Mouse (Mus musculus): ENCODE results near the gene Ifi35.
"Not testable (repeated sequence)": the region's sequence is repeated elsewhere in the genome, so short reads cannot be mapped to it uniquely, and the experiment has no call there.

The Ifi35 gene

DNA sequence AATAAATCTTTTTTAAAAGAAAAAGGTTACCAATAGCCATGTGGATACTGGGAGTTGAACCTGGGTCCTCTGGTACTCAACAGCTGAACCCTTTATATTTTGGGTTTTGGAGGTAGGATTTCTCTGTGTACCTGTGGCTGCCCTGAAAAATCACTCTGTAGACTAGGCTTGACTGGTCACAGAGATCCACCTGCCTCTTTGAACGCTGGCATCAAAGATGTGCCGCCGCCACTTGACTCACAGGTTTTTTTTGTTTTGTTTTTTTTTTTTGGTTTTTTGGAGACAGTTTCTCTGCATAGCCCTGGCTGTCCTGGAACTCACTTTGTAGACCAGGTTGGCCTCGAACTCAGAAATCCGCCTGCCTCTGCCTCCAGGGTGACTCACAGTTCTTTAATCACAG, 421 bp upstream of the Ifi35 start:
- no peak for DNase-seq (ENCODE audit: low spot score in 2 of 2)

DNA sequence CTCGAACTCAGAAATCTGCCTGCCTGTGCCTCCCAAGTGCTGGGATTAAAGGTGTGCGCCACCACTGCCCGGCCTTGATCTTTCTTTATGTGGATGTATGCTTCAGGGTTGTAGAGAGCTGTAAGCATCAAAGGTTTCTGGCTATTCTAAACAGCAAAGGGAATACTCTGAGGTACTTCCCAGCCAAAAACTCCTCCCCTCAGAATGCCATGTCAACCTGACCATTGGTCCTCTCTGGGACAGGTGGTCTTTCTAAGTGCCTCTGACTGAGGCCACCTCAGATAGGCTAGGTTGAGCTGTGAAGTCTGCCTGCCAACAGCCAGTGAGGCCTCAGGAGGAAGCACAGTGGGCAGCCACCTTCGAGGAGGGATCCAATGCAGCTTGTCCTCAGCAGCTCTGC, 692 bp downstream of the Ifi35 start:
- DNase-seq (ENCODE audit: low spot score in 2 of 2), result no peak

DNA sequence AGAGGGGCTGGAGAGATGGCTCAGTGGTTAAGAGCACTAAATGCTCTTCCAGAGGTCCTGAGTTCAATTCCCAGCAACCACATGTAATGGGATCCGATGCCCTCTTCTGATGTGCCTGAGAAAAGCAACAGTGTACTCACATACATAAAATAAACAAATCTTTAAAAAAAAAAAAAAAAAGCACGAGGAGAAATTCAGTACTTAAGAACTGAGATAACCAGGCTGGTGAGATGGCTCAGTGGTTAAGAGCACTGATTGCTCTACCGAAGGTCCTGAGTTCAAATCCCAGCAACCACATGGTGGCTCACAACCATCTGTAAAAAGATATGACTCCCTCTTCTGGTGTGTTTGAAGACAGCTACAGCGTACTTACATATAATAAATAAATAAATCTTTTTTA, 1.4 kb downstream of the Ifi35 start:
- not testable (repeated sequence) for DNase-seq (ENCODE audit: low spot score in 2 of 2)

DNA sequence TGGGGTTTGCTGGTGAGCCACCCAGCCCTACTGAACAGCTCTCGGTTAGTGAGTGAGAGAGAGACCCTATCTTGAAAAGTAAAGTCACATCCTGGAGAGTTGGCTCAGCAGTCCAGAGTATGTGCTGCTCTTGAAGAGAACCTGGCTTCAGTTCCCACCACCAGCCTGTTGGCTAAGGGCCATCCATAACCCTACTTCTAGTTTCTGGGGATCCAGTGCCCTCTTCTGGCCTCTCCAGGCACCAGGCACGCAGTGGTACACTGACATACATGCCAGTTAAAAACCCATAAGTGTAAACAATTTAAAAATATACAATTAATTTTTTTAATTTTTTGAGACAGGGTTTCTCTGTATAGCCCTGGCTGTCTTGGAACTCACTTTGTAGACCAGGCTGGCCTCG, 2.2 kb downstream of the Ifi35 start:
- DNase-seq (ENCODE audit: low spot score in 2 of 2), result no peak

DNA sequence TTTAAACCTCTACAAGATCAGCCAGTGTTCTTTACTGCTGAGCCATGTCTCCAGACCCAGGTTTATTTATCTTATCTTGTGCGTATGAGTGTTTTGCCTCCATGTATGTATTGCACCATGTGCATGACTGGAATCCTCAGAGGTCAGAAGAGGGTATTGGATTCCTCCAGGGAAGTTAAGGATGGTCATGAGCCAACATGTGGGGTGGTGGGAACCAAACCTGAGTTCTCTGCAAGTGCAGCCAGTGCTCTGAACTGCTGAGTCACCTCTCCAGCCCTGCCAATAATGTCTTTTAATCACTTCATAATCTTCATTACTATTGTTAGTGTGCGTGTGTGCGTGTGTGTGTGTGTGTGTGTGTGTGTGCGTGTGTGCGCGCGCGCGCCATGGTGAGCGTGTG, 3.3 kb downstream of the Ifi35 start:
- DNase-seq (ENCODE audit: low spot score in 2 of 2), result no peak

DNA sequence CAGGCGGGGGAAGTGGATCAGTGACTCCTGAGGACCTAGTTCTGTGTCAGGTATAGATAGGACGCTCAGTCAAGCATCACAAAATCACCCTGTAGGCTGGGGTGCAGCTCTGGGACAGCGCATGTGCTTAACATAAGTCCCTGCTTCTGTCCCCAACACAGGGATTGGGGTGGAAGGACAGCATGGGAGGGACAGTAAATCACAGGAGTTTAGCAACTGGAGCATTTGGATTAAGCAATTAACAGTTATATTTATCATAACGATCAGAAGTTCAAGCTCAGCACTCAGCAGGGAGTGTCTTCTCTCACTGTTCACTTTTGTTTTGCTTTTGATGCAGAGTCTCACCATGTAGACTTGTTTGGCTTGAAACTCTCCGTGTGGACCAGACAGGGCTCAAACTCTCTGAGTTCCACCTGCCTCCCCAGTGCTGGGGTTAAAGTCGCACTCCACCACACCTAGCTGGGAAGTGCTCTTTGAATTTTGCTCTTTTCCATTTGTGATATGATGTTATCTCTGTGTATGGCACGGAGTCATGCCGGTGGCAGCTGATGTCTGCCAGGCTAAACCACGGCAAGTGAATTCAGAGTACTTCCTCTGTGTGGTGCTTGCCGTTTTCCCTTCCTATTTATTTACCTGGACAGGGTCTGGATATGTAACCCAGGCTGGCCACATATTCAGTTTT, 4.0 kb downstream of the Ifi35 start:
- DNase-seq (ENCODE audit: low spot score in 2 of 2), result peak in 1 of 2 experiments; percentile 34

DNA sequence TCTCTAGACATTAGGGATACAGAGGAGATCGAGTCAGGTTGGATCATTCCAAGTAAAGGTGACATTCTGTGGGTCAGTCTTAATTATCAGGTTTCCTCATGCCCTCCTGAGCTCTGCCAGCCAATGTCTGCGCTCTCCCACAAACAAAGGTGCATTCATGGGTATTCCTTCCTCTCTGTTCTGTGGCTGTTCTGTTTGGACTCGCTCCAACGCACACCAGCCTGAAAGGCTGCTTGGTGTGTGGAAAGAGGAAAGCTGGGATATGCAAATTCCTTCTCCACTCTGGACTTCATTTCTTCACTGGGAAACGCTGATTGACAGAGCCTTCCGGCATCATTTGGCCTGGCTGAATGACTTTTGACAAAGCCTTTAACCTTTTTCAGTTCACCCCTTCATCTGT, 6.5 kb downstream of the Ifi35 start:
- DNase-seq (ENCODE audit: low spot score in 2 of 2), result no peak

DNA sequence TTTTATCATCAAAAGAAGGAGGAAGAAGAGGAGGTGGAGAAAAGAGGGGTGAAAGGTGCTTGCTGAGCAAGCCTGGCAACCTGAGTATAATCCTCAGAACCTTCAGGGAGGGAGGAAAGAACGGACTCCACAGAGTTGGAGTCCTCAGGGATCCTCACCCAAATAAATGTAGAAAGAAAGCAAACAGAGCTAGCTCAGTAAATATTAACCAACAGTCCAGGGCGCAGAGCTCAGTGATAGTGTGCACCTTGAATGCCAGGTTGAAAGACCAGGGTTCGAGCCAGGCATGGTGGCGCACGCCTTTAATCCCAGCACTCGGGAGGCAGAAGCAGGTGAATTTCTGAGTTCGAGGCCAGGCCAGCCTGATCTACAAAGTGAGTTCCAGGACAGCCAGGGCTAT, 7.4 kb downstream of the Ifi35 start:
- no peak for DNase-seq (ENCODE audit: low spot score in 2 of 2)

DNA sequence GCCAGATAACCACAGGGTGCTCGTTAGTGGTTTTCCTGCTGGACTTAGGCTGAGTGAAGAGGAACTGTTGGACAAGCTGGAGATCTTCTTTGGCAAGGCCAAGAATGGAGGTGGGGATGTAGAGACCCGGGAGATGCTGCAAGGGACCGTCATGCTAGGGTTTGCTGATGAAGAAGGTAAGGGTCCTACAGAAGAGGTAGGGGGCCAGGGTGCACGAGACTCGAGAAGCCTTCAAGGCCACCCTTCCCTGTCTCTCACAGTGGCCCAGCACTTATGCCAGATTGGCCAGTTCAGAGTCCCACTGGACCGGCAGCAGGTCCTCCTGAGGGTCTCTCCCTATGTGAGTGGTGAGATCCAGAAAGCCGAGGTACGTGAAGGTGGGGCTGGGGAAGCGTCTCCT, 9.4 kb downstream of the Ifi35 start:
- DNase-seq (ENCODE audit: low spot score in 2 of 2), result no peak

DNA sequence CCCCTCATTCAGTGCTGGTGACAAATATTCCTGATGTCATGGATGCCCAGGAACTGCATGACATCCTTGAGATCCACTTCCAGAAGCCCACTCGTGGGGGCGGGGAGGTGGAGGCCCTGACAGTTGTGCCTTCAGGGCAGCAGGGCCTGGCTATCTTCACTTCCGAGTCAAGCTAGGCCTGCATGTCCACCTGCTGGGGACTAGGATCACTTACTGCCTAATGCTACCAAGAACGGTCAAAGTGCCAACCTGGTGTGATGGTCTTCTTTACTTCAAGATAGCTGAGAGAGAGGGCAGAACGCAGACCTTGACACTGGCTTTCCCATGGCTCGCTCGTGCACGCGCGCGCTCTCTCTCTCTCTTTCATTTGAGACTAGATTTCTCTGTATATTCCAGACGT, 10.0 kb downstream of the Ifi35 start:
- no peak for DNase-seq (ENCODE audit: low spot score in 2 of 2)

DNA sequence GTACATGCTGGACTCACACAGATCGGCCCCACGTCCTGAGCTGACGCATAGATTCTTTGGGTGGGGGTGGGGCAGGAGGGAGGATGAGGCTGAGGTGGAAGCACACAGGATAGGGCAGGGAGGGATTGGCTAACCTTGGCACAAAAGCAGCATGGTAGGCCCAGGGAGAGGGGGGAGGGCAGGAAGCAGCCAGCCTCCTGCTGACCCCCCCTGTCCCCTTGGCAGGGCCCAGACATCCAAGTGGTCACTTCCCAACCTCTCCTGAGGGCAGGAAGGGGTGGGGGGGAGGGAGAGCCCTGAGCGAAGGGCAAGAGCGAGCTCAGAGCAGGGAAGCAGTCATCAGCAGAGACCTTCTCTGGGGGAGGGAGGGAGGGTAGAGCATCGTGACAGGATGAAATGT, 11.5 kb downstream of the Ifi35 start:
- DNase-seq (ENCODE audit: low spot score in 2 of 2), result no peak

DNA sequence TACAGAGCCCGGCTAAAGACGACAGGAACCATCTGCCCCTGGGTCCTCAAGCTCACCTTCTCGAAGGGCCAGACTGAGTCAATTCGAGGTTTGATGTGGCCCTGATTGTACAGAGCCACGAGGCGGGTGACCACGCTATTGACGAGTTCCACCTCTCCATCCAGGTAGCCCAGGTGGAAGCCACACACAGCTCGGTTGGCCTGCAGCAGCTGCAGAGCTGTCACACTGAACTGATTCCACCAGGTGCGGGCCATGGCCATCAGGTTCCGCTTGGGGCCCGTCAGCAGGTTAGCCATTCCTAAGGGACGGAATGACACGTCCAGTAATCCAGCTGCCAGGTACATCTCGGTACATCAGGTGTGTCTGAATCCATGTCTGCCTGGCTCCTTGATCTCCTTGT, 12.1 kb downstream of the Ifi35 start:
- no peak for DNase-seq (ENCODE audit: low spot score in 2 of 2)

DNA sequence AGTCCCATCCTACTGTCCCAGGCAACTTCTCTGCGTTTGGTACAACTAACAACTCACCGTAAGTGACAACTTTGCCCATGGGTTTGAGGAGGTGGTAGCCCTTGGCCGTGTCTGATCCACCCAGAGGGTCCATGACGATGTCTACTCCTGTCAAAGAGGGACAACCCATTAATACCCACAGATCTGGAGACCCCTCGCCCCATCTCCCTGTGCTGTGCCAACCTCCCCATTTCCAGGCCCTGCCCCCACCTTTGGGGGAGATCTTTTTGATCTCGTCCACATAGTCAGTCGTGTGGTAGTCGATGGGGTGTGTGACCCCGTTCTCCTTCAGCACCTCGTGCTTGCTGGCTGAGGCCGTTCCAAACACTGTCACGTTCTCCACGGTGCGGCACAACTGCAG, 13.9 kb downstream of the Ifi35 start:
- DNase-seq (ENCODE audit: low spot score in 2 of 2), result no peak

DNA sequence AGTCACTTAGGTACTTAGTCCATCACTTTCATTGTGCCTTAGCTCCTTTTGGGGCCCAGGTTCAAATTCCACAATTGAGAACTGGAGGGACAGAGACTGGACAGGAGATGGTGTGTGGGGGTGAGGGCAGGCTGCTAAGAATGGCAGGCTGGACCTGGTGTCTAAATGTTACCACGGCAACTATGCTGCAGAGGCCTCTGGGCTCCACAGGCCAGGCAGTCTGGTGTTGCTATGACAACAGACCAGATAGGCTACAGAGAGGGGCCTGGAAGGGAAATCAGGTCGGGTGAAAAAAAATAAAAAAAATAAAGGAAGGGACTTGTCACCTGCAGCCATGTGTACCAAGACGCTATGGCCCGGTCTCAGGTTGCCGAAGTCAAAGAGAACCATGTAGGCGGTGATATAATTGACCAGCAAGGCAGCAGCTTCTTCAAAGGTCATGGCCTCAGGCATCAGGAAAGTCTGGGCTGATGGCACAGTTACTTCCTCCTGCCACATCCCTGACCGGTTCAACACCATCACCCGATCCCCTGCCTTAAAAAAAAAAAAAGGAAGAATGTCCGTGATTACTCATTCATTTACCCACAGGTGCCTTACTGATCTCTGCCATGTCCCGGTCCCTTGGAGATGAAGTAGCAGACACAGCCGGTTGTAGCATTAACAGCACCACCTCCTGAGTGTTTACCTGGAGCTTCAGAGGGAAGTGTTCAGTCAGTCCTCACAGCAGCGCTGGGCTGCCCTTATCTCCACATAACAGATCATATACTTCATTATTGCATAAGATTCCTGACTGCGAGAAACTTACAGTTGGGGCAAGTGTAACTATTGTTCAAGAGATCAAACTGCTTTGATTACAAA, 14.6 kb downstream of the Ifi35 start:
- no peak for DNase-seq (ENCODE audit: low spot score in 2 of 2)

DNA sequence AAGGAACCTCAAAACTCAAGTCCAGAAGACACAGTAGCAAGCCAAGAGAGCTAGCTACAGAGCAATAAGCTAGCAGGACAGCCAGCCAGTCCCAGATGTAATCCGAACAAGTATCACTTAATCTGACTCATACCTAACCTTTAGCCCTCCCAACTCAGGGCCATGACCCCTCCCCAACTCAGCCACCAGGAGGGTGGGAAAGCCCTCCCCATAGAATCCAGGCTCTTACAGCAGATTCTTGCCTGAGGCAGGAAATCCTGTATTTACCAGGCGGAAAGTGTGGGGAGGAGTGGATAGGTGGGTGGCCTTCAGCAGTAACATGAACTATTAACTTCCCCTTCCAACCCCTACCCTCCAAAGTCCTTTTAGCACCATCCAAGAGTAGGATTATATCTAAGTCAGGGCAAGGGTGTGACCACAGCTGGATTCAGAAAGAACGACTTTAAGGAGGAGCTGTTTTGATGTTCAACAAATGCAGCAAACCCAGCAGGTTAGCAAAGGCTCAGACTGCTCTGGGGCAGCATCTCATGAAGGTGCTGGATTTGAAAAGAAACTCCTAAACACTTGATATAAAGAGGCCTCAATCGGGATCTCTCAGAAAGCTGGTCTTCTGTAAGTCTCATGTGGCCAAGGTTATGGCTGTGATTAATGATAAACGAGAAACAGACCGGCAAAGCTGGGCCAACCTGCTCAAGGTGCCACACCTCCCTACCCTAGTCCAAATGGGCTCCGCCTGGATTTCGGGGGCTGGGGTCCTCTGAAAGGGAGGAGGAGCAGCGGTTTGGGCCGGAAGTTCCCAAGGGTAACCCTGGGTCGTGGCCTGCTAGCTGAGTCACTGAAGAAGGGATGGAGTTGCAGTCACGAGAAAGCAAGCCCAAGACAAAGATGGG, 16.2 kb downstream of the Ifi35 start, which contains the start of gene Rnd2:
TSS of gene Rnd2 (plus strand) at position 789 of the 890 bp plus-strand sequence.
- no peak for DNase-seq (ENCODE audit: low spot score in 2 of 2)

DNA sequence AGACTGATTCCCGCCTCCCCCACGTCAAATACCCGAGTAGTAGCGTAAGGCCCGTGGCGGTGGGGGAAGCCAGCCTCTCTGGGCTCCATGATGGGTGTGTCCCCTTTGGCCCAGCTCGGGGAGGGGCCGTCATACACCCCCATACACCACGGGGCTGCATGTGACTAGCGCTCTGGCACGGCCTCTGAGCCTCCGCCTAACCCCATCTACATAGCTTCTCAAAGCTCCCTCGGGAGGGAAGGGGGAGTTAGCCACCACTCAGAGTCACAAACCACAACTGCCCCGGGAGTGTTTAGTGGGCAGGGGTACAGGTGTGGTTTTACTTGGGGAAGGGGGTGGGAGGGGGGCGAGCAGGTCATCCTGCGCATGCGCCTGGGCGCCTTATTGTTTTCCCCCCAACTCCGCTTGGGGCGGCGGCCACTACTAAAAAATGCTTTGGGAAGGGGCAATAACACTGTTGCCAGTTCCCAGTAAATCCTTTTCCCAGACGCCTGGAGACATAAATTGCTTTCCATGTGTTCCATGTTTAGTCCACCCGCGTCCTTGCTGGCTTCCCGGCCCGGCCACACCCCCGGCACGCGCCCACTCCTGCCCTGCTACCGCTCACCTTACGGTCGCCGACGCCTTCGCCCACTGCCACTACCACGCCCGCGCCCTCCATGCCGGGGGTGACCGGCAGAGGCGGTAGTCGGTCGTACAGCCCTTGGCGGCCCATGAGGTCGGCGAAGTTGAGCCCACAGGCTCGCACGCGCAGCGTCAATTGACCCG, 17.1 kb downstream of the Ifi35 start:
- DNase-seq (ENCODE audit: low spot score in 2 of 2), result peak; percentile 80 to 81

DNA sequence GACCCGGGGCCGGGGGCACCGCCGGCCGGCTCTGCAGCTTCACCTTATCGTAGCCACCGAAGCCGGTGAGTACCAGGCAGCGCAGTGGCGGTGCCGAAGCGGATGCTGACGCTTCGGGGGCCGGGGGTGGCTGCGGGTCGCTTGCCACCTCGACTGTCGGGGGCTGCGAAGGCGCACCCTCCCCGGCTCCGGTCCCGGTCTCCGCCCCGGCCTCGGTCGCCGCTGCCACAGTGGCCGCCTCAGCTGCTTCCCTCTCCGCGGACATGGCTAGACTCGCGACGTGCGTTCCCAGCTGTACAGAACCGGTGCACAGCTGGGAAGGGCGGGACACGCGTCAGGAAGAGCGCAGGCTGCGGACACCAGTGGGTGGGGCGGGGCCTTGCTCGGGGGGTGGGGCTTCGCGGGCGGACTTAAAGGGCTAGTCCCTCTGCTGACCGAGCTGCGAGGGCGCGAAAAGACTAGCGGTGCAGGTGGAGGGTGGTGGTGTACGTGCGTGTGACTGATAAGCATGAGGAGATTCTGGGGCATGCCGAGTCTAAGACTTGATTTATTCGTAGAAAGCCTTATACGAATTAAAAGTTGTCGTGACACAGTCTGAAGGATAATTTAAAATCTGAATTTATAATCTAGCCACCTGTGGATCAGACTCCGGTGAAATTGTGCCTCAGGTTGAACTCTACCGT, 17.8 kb downstream of the Ifi35 start, which contains the start of gene Vat1:
TSS of gene Vat1 (minus strand) at position 362 of the 683 bp plus-strand sequence.
- peak; percentile 70 to 77 for DNase-seq (ENCODE audit: low spot score in 2 of 2)

DNA sequence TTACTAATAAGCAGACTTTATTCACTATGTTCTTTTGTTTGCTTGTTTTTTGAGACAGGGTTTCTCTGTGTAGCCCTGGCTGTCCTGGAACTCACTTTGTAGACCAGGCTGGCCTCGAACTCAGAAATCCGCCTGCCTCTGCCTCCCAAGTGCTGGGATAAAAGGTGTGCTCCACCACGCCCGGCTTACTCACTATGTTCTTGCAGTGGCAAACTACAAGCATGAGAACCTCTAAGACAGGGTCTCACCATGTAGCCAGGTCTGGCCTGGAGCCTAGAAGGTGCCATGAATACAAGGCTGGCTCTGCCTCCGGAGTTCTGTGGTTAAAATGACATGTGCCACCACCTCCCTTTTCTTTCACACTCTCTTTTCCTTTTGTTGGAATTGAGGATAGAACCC, 18.3 kb downstream of the Ifi35 start:
- DNase-seq (ENCODE audit: low spot score in 2 of 2), result not testable (repeated sequence)

DNA sequence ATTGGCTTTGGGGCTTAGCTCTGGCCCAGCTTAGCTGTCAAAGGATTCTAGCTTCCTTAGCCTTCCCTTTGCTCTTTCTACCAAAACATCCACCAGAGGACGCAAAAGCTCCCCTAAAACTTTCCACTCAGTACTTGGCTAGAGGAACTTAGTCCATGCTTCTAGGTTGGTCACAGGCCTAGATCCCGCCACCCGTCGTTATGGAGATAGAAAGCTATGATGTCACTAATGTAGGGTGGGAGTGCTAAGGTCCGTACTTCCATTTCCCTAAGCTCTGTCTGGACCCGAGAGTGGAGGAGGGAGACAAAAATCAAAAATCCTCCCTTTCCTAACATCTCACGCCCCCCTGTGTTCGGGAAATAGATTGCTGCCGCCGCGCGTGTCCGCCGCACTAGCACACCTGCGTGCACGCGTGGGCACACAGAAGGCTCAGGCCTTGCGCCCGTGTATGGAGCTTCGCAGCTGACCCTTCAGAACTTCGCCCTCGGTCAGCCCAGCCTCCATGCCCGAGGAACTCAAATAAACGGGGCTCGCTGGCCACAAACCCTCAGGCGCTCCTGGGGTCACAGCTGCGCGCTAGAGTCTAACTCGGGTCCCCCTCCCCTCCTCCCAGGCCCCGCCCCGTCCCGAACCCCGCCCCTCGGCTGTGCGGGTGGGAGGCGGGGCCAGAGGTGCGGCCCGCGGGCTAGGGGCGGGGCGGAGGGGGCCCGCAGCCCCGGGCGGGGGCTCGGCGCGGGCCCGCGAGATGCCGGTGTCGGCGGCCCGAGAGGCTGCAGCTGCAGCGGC, 19.5 kb downstream of the Ifi35 start:
- DNase-seq (ENCODE audit: low spot score in 2 of 2), result peak in 1 of 2 experiments; percentile 67

DNA sequence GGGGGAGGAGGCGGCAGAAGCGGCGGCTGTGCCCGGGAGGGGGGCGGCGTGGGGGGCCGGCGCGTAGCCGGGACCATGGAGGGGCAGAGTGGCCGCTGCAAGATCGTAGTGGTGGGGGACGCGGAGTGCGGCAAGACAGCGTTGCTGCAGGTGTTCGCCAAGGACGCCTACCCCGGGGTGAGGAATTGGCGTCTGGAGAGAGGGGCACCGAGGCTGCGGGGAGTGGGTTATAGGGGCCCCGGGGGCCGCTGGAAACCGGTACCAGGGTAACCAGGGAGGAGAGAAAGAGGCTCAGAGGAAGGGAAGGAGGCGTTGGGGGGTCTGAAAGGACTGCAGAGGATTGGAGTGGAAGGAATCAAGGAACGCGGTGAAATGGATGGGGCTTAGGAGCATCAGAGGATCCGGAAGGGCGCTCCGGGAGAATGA, 20.1 kb downstream of the Ifi35 start:
- DNase-seq (ENCODE audit: low spot score in 2 of 2), result no peak
